8 mouse cellular contexts compared by ENCODE assay signal in the genomic region with DNA sequence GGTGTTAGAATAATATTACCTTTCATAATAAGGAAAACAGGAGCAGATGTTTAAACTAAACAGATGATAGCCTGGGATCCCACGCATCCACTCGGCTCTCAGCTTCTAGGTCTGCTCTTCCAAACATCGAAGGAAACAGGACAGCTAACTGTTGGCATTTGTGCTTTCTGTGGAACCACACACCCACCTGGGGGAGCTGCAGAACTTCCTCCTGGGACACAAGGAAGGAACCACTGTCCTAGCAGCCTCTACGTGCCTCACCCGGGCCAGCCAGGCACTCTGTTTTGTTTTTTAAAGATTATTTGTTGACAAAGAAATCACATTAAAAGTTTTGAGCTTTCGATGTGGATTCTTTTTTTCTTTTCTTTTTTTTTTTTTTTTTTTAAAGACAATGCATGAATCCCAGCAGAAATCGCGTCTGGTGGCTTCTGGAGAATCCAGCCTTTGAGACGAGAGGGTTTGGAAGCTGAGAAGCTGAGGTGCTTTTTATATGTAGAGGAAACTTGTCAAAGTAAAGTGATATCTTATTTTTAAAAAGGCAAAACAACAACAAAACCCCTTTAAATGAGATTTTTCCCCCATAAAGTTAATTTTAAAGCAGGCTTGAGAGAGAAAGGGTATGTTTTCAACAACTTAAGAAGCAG. TPM values are rescaled to one million over a fixed set of nuclear protein-coding genes. Genes with fewer than 3 reads are reported as not detected.
DNase-seq lines count a peak whose midpoint lies in the region; ATAC-seq and TF ChIP-seq lines count a peak whose summit lies in the region.

No protein-coding gene starts in this region.

- no peak for TF ChIP-seq EP300 in liver, postnatal 0 days (IDR thresholded peaks at IDR 0.05; ENCODE audit: low read depth)

- no peak for ATAC-seq in hindbrain, embryonic 16.5 days
- no peak for ATAC-seq in liver, postnatal 0 days
- no peak for ATAC-seq in granulocyte monocyte progenitor cell, adult 5-6 weeks (replicated peaks; ENCODE audit: poor library complexity, severe bottlenecking)

- TF ChIP-seq CTCF in brain, embryonic 14.5 days (IDR thresholded peaks at IDR 0.05; ENCODE audit: borderline replicate concordance, extremely low read depth, insufficient read depth, insufficient read length): no peak
- peak; percentile 27 for TF ChIP-seq CTCF in liver, postnatal 0 days (IDR thresholded peaks at IDR 0.05; ENCODE audit: low read depth)

- peak; percentile 42 for DNase-seq in embryo, embryonic 10.5 days (ENCODE audit: low spot score)
- DNase-seq in embryo, embryonic 10 days (ENCODE audit: low spot score): no peak
- peak; percentile 42 for DNase-seq in brain, embryonic 14.5 days (ENCODE audit: low read depth)
- DNase-seq in liver, postnatal 0 days: no peak
- no peak for DNase-seq in layer of hippocampus, postnatal 14 days (ENCODE audit: low spot score in 2 of 2)
- DNase-seq in layer of hippocampus, adult 8-10 months (ENCODE audit: low spot score in 2 of 2): no peak

- H3K9me3 ChIP-seq in hindbrain, embryonic 16.5 days (ENCODE audit: control insufficient read depth, low read length): no peaks in the 10 kb centered on the region
- no peaks in the 10 kb centered on the region for H3K9me3 ChIP-seq in liver, postnatal 0 days (ENCODE audit: low read length)

- H3K4me3 ChIP-seq in hindbrain, embryonic 16.5 days (ENCODE audit: low read length): peak overlapping the region; percentile 47
- peak overlapping the region; percentile 70 for H3K4me3 ChIP-seq in liver, postnatal 0 days (ENCODE audit: low read depth, low read length)

- TF ChIP-seq POLR2A in brain, embryonic 14.5 days (IDR thresholded peaks at IDR 0.05; ENCODE audit: borderline replicate concordance, extremely low read depth, insufficient read depth, insufficient read length, poor library complexity, severe bottlenecking): no peak

- H3K4me1 ChIP-seq in hindbrain, embryonic 16.5 days (ENCODE audit: control insufficient read depth, insufficient read depth, low read depth, low read length): peaks cover 51% of the 10 kb centered on the region
- H3K4me1 ChIP-seq in liver, postnatal 0 days (ENCODE audit: insufficient read depth): peaks cover 41% of the 10 kb centered on the region

- H3K36me3 ChIP-seq in hindbrain, embryonic 16.5 days (ENCODE audit: control insufficient read depth, insufficient read depth, low read length): no peaks in the 10 kb centered on the region
- H3K36me3 ChIP-seq in liver, postnatal 0 days (replicated peaks; ENCODE audit: insufficient read depth, low read length): no peaks in the 10 kb centered on the region

- H3K4me2 ChIP-seq in hindbrain, embryonic 16.5 days (ENCODE audit: low read length): peak overlapping the region; percentile 60
- H3K4me2 ChIP-seq in liver, postnatal 0 days (ENCODE audit: low read depth, low read length): peak overlapping the region; percentile 66

- H3K27ac ChIP-seq in hindbrain, embryonic 16.5 days (ENCODE audit: low read depth, low read length): no peak overlapping the region; the same call in none of the 2 replicates
- peak overlapping the region; percentile 89 for H3K27ac ChIP-seq in liver, postnatal 0 days (ENCODE audit: low read depth)

- H3K9ac ChIP-seq in hindbrain, embryonic 16.5 days (ENCODE audit: low read depth, low read length): peak overlapping the region; percentile 75
- H3K9ac ChIP-seq in liver, postnatal 0 days (replicated peaks): peak overlapping the region; percentile 69

- no peaks in the 10 kb centered on the region for H3K27me3 ChIP-seq in hindbrain, embryonic 16.5 days (replicated peaks; ENCODE audit: control insufficient read depth, insufficient read depth, low read length)
- no peaks in the 10 kb centered on the region for H3K27me3 ChIP-seq in liver, postnatal 0 days (ENCODE audit: insufficient read depth, low read length)

- 24% methylated on average over 9 of the region's 9 CpGs for WGBS in hindbrain, embryonic 16.5 days
- WGBS in liver, postnatal 0 days (ENCODE audit: insufficient replicate concordance): 9% methylated on average over 9 of the region's 9 CpGs

RNA-seq across cellular contexts. Expression of a gene that starts 50.0 kb away (rescaled TPM):
- 39.7 and 40.9 TPM in 2 replicates for polyA plus RNA-seq in brain, embryonic 14.5 days (2012; rRNA removed)
- polyA plus RNA-seq in hindbrain, embryonic 16.5 days (2015; fragmentation: Nextera tagmentation; extraction: Ambion mirVana): 60.2 and 62.0 TPM in 2 replicates
- polyA plus RNA-seq in liver, postnatal 0 days (2015; fragmentation: Nextera tagmentation; extraction: Ambion mirVana): 11.9 and 14.7 TPM in 2 replicates
- total RNA-seq in granulocyte monocyte progenitor cell, adult 5-6 weeks (2014; fragmentation: Nextera tagmentation): 14.0 and 16.5 TPM in 2 replicates
- 16.9 and 22.8 TPM in 2 replicates for total RNA-seq in granulocyte monocyte progenitor cell, adult 5-6 weeks (2017)
- total RNA-seq in layer of hippocampus, postnatal 14 days (2021): 10 to 100 TPM; 33.3 to 36.2 TPM
- total RNA-seq in layer of hippocampus, adult 8-10 months (2022): 10 to 100 TPM; 48.9 to 53.4 (median 49.5) TPM

Comparison
In these comparisons a context has a peak if more than half of its experiments do, and no peak if none do; other contexts are left out.
1. DNase-seq: peak in embryo, embryonic 10.5 days (single experiment) and brain, embryonic 14.5 days (single experiment); none in embryo, embryonic 10 days (single experiment), liver, postnatal 0 days (single experiment), layer of hippocampus, postnatal 14 days (0 of 2) and layer of hippocampus, adult 8-10 months (0 of 2).